Mouse (Mus musculus): ENCODE measurements around the gene 2410002F23Rik.

The 2410002F23Rik gene

GRCm38 (mm10) chr7:44246055-44246983, at the start of gene 2410002F23Rik, which contains the start of gene 1700028J19Rik:
Gene 2410002F23Rik, plus strand, starts transcription at chr7:44246722.
Gene 1700028J19Rik, minus strand, starts transcription at chr7:44246695.
- under 1% methylated on average over 62 of the region's 62 CpGs for WGBS

DNA sequence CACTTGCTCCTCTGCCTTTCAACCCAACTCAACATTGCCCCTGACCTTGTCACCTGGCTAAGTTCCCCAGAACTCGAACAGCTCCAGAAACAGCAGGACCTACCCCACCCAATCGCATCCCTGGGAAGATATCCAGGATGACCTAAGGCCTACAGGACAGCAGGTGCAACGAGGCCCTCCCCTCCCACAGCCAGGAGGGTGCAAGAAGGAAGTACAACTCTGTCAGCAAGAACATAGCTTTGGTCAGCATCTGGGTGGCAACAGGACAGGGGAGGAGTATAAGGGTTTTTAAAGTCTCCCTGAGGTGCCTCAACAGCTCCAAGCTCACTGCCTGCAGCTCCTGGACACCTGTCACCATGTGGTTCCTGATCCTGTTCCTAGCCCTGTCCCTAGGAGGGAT, 48.6 kb upstream of the 2410002F23Rik start, which contains the start of gene Klk1b3:
Gene Klk1b3 (plus strand): TSS at position 301 of the 400 bp plus-strand sequence.
- 65% methylated on average over 3 of the region's 3 CpGs for WGBS

- 66% methylated on average over 3 of the region's 3 CpGs for WGBS
These were observed 39.4 kb upstream of the 2410002F23Rik start, which contains the start of gene Klk1b4 for GRCm38 (mm10) chr7:44207135-44207534. Gene Klk1b4, plus strand, starts transcription at chr7:44207435.

- 86% methylated on average over 3 of the region's 3 CpGs for WGBS
These were observed 38.2 kb upstream of the 2410002F23Rik start for GRCm38 (mm10) chr7:44208307-44208706.

DNA sequence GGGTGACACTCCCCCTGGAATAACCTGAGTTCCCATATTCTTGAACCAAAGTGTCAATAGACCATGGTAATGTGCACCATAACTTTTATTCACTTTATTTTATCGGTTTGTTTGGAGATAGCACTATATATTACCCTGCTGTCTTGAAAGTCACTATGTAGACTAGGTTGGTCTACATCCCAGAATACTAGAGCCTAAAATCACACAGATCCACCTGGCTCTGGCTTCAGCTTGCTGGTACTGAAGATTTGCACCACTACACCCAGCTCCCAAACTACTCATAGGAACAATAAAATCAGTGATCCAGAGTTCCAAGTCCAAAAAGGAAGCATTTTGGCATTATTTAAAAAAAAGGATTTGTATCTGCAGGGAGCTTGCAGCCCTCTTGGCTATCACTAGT, 30.9 kb upstream of the 2410002F23Rik start, which contains the start of gene Klk1b5:
Gene Klk1b5 (plus strand): TSS at position 301 of the 400 bp plus-strand sequence.
- WGBS = 82% methylated on average over 1 of the region's 1 CpGs

- WGBS = 77% methylated on average over 10 of the region's 10 CpGs
These were observed 24.9 kb upstream of the 2410002F23Rik start for GRCm38 (mm10) chr7:44221601-44222000.

DNA sequence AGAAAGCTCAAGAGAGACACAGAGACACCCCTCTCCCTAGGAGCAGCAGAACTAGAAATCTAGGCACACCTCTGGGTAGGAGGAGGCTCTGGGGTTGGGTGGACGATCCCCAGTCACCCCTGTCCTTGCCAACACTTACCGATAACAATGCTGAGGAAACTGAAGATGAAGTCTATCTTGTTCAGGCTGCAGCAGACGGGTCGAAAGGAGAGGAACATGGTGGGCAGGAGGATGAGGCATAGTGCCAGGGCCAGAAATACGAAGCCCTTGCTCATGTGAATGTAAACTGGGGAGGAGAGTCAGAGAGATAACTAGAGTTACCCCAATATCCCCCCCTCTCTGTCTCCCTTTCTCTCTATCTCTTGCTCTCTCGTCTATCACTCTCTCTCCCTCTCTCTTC, 24.2 kb upstream of the 2410002F23Rik start:
- 86% methylated on average over 6 of the region's 6 CpGs for WGBS

GRCm38 (mm10) chr7:44225076-44225475, 21.4 kb upstream of the 2410002F23Rik start, which contains the start of gene Klk1:
Gene Klk1, plus strand, starts transcription at chr7:44225360.
- 53% methylated on average over 1 of the region's 1 CpGs for whole genome bisulfite sequencing

DNA sequence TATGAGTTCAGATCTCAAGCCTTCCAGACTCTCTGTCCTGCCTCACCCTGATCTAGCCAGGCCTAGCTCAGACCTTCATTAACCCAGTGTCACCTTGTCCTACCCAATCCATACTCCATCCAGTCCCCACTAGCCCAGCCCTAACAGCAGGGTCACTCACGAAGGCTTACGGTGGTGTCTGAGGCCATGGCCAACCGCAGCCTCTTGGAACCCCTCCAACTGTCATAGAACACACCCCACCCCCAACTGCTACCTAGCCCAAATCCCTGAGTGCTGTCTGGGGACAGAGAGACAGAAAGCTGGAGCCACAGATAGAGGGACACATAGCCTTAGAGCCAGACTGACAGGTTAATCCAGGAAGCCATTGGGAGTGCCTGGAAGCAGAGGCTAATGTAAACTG, 10.6 kb upstream of the 2410002F23Rik start, which contains the start of gene Gm36864:
Gene Gm36864 (plus strand): TSS at position 269 of the 400 bp plus-strand sequence.
- 83% methylated on average over 3 of the region's 3 CpGs for WGBS

DNA sequence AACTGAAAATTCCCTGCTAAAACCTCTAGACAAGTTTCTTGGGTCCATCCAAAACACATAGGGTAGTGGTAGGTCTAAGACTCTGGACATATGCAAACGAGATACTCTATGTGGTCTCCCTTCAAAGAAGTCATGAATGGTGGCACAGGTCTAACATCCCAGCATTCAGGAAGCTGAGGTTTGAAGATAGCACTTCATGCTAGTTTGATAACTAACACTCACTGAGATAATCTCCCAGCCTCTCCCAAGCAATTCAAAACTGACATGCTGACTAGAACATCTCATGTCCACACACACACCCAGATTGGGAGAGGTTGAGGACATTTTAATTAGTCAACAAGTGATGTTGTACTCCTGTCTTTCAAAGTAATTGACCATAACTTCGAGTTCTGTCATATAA, 6.6 kb upstream of the 2410002F23Rik start:
- 55% methylated on average over 2 of the region's 2 CpGs for WGBS

DNA sequence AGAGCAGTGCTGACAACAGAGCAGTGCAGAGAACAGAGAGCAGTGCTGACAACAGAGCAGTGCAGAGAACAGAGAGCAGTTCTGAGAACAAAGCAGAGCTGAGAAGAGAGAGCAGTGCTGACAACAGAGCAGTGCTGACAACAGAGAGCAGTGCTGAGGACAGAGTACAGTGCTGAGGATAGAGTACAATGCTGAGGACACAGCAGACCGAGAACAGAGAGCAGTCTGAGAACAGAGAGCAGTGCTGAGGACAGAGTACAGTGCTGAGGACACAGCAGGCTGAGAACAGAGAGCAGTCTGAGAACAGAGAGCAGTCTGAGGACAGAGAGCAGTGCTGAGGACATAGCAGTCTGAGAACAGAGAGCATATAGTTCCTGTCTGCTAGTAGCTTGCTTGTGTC, 5.8 kb upstream of the 2410002F23Rik start:
- 52% methylated on average over 1 of the region's 1 CpGs for WGBS

- WGBS = 47% methylated on average over 2 of the region's 2 CpGs
These were observed 5.4 kb upstream of the 2410002F23Rik start for GRCm38 (mm10) chr7:44241163-44241562.

GRCm38 (mm10) chr7:44244080-44244479, 2.4 kb upstream of the 2410002F23Rik start:
- WGBS = 65% methylated on average over 1 of the region's 1 CpGs

DNA sequence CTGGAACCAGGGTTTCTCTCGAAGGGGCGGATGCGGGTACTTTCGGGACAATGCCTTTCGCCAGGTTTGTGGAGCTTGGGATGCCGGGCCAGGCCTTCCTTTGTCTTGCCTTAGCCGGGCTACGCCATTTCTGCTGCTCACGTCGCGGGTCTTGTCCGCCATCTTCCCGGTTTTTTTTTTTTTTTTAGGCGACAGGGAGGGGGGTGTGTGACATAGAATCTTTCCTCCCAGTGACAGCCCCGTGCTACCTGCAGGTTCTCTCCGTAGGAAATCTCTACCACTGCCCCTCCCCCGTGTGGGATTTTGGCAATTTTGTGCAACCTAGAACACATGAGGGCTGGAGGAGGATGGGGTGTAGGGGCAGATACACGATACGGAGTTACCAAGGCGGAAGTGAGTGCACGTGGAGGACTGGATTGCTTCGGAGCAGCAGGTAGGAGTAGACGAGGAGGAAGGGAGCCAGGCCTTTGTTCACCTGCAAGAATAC, 505 bp downstream of the 2410002F23Rik start:
- under 1% methylated on average over 23 of the region's 23 CpGs for WGBS

DNA sequence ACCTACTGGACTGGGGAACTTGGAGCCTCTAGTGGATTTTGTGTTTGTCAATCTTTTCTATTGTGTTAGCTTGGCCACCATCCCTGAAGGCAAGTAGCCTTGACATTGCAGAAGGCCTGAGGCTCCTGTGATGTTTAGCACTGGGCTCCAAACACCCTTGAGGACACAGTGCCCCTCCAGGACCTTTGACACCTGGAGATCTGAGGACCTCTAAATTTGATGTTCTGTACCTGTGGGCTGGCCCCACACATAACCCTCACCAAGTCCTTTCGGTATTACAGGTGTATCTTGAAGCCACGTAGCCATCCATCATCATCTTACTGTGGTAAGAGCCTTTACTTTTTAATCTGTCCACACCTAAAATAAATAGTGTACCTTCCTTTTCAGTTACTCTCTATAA, 1.4 kb downstream of the 2410002F23Rik start:
- 93% methylated on average over 2 of the region's 2 CpGs for WGBS

GRCm38 (mm10) chr7:44249248-44249647, 2.7 kb downstream of the 2410002F23Rik start:
- WGBS = 85% methylated on average over 4 of the region's 4 CpGs

- 85% methylated on average over 17 of the region's 17 CpGs for WGBS
These were observed 4.3 kb downstream of the 2410002F23Rik start for GRCm38 (mm10) chr7:44250732-44251275.

GRCm38 (mm10) chr7:44253023-44253616, 6.6 kb downstream of the 2410002F23Rik start:
- WGBS = 63% methylated on average over 15 of the region's 15 CpGs

GRCm38 (mm10) chr7:44254930-44255329, 8.4 kb downstream of the 2410002F23Rik start:
- 76% methylated on average over 6 of the region's 6 CpGs for WGBS

DNA sequence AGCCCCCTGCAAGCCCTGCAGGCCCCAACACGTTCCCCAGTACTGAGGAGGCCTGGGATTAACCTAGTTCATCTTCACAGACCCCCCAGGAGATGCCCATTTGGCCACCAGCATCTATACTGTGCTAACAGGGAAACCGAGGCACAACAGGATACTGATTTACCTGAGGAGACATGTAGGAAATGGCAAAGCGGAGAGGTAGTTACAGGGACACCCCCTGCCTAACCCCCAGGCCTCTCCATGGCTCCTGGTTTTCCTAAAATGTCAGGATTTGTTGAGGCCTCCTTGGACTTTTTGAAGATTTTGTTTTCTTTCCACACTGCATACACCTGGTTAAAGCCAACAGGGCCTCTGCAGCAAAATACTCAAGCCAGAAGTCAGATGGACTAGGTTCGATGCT, 10.8 kb downstream of the 2410002F23Rik start, which contains the start of gene Acp4:
Gene Acp4 (minus strand): TSS at position 101 of the 400 bp plus-strand sequence.
- 86% methylated on average over 4 of the region's 4 CpGs for WGBS

DNA sequence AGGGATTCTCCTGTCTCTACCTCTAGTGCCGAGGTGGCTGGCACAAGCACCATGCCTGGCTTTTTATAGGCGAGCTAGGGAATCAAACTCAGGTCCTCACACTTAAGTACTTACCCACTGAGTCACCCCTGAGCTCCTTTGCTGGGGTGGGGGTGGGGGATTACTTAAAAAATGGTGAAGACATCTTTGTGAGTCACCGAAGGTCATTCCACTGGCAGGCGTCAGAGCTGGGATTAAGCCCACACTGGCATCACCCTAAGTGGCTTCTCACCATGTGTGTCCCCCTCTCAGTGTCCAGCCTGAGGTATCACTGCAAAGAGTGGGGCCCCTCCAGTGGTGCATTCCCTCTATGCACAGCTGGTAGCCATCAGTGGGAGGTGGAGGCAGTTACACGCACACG, 13.9 kb downstream of the 2410002F23Rik start:
- WGBS = 79% methylated on average over 6 of the region's 6 CpGs

DNA sequence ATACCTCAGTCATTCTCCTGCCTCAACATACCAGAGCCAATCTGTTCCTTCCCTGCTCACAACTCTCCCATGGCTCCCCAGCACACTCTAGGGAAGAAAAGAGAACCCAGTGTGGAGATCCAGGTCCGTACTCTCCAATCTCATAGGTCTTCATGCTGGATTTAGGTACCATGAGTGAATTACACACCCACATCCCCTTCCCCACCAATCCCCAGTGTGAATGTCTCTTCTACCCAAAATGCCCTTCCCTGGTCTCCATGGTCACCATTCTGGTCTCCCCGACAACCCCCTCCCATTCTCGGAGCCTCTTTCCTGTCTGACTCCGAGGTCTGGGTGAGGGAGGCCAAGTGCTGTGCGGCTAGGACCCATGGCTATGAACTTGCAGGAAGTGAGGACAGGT, 14.6 kb downstream of the 2410002F23Rik start, which contains the start of gene Gm15517:
Gene Gm15517 (plus strand): TSS at position 301 of the 400 bp plus-strand sequence.
- 54% methylated on average over 5 of the region's 5 CpGs for WGBS
